In genomic region chr13:42498351-42498750, GRCm38 (mm10) we compare ENCODE assay signal across 16 mouse cellular contexts.
DNase-seq lines count a peak whose midpoint lies in the region; ATAC-seq lines count a peak whose summit lies in the region.
"Had no signal": no experiment of that assay in that cellular context is flagged by ENCODE, and none has a peak within 500 bp of the region (broad histone marks: within the 10 kb centered on the region; RNA-seq: fewer than 3 reads in every experiment).

No protein-coding gene starts in this region.

- H3K36me3 ChIP-seq in heart, embryonic 12.5 days: no peaks in the 10 kb centered on the region
- H3K36me3 ChIP-seq: kidney, embryonic 15.5 days; limb, embryonic 12.5 days had no signal

- H3K4me2 ChIP-seq in heart, embryonic 12.5 days: no peak overlapping the region
- H3K4me2 ChIP-seq: kidney, embryonic 15.5 days; limb, embryonic 12.5 days had no signal

- no peak overlapping the region for H3K4me3 ChIP-seq in heart, embryonic 12.5 days
- H3K4me3 ChIP-seq: erythroblast, embryonic 14.5 days; kidney, embryonic 15.5 days; limb, embryonic 12.5 days had no signal

- H3K9ac ChIP-seq in heart, embryonic 12.5 days: no peak overlapping the region
- H3K9ac ChIP-seq: kidney, embryonic 15.5 days; limb, embryonic 12.5 days had no signal

- no peaks in the 10 kb centered on the region for H3K27me3 ChIP-seq in heart, embryonic 12.5 days (replicated peaks)
- H3K27me3 ChIP-seq: kidney, embryonic 15.5 days; limb, embryonic 12.5 days had no signal

- peak; percentile 91 for DNase-seq in heart, adult 11 months
- peak; percentile 26 to 33 for DNase-seq in right cerebral cortex, postnatal 10 days (ENCODE audit: low spot score in 2 of 2)
- no peak for DNase-seq in right cerebral cortex, adult 2 months (ENCODE audit: low spot score in 2 of 2)
- DNase-seq in adrenal gland, postnatal 36 days: peak; percentile 31 to 50
- peak; percentile 32 for DNase-seq in lung, postnatal 36 days
- no peak for DNase-seq in thymus, postnatal 10 days (ENCODE audit: low spot score in 2 of 2)
- DNase-seq in left cerebral cortex, adult 9 months (ENCODE audit: low spot score in 2 of 2): no peak
- DNase-seq: cerebellum, adult 9-10 months; gastrocnemius, postnatal 10 days; thymus, postnatal 14 days had no signal

- H3K27ac ChIP-seq in heart, embryonic 12.5 days (ENCODE audit: poor library complexity, severe bottlenecking): no peak overlapping the region
- H3K27ac ChIP-seq: kidney, embryonic 15.5 days; limb, embryonic 12.5 days had no signal

- WGBS in heart, embryonic 12.5 days: 72% methylated on average over 4 of the region's 4 CpGs

- H3K9me3 ChIP-seq in heart, embryonic 12.5 days (replicated peaks): no peaks in the 10 kb centered on the region
- H3K9me3 ChIP-seq: kidney, embryonic 15.5 days; limb, embryonic 12.5 days had no signal

- peaks cover 30% of the 10 kb centered on the region for H3K4me1 ChIP-seq in heart, embryonic 12.5 days (replicated peaks)
- H3K4me1 ChIP-seq: kidney, embryonic 15.5 days; limb, embryonic 12.5 days had no signal

- no peak for ATAC-seq in heart, embryonic 12.5 days (ENCODE audit: insufficient number of reproducible peaks, low FRiP score)
- ATAC-seq: forebrain, embryonic 16.5 days; midbrain, embryonic 16.5 days had no signal

Comparison
In these comparisons a context has a peak if more than half of its experiments do, and no peak if none do; other contexts are left out.
1. DNase-seq: peak in heart, adult 11 months (single experiment), right cerebral cortex, postnatal 10 days (2 of 2), adrenal gland, postnatal 36 days (2 of 2) and lung, postnatal 36 days (single experiment); none in right cerebral cortex, adult 2 months (0 of 2), thymus, postnatal 10 days (0 of 2) and left cerebral cortex, adult 9 months (0 of 2).